Mouse (Mus musculus): ENCODE results near the gene Phkg1. TPM values are rescaled to one million over a fixed set of nuclear protein-coding genes. Genes with fewer than 3 reads are reported as not detected.
"Not testable (repeated sequence)": the region's sequence is repeated elsewhere in the genome, so short reads cannot be mapped to it uniquely, and the experiment has no call there.

The Phkg1 gene
- polyA plus RNA-seq, 1 experiment from 2014 or later: 0.27 TPM

DNA sequence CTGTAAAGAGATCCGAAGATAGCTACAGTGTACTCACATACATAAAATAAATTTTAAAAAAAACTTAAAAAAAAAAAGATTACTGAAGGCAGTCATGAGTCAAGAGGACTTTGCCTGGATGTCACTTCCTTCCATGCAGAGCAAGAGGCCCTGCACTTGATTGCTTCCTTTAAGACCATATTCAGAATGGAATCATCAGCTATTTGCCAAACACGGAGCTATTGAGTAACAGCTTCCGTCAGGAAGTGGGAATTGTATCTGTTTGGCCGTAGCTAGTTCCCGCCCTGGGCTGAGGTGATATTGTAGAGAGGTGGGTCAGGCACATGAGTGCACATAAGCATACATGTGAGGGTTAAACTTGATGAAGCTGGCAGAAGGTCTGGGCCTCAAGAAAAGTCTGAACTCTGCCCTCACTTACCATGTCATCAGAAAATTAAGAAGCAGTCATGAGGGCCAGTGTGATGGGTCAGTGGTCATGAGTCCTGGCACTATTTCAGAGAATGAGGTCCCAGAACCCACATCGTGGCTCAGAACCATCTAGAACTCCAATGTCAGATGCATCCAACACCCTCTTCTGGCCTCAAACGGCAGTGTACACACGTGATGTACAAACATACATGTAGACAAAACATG lies 26.6 kb upstream of the Phkg1 start:
- WGBS: 80% methylated on average over 8 of the region's 8 CpGs
- Histone ChIP-seq H3K36me3 (no peaks in the 10 kb centered on the region), H3K4me1 (no peaks in the 10 kb centered on the region), H3K4me2 (no peak overlapping the region), H3K27ac (no peak overlapping the region), H3K9ac (no peak overlapping the region), H3K27me3 (no peaks in the 10 kb centered on the region), H3K9me3 (replicated peaks) (no peaks in the 10 kb centered on the region), H3K4me3 (replicated peaks) (no peak overlapping the region)
- ATAC-seq (replicated peaks; ENCODE audit: low FRiP score): no peak

DNA sequence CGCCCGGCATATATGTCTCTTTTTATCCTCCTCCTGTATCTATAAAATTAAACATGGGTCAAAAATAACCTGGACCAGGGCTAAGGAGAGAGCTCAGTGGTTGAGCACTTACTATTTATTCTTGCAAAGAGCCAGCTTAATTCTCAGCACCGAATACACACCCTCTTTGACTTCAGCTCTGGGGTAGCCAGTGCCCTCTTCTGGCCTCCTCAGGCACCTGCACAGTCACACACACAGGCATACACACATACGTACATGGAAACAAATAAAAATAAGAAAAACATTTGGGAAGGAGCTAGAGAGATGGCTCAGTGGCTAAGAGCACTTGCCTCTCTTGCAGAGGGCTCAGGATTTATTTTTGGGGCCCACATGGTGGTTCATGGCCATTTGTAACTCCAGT lies 23.6 kb upstream of the Phkg1 start:
- Histone ChIP-seq H3K36me3 (no peaks in the 10 kb centered on the region), H3K4me2 (no peak overlapping the region), H3K9ac (no peak overlapping the region), H3K9me3 (replicated peaks) (no peaks in the 10 kb centered on the region), H3K27me3 (no peaks in the 10 kb centered on the region), H3K4me1 (no peaks in the 10 kb centered on the region), H3K27ac (no peak overlapping the region), H3K4me3 (replicated peaks) (no peak overlapping the region)
- no peak for ATAC-seq (replicated peaks; ENCODE audit: low FRiP score)
- WGBS: 92% methylated on average over 4 of the region's 4 CpGs

DNA sequence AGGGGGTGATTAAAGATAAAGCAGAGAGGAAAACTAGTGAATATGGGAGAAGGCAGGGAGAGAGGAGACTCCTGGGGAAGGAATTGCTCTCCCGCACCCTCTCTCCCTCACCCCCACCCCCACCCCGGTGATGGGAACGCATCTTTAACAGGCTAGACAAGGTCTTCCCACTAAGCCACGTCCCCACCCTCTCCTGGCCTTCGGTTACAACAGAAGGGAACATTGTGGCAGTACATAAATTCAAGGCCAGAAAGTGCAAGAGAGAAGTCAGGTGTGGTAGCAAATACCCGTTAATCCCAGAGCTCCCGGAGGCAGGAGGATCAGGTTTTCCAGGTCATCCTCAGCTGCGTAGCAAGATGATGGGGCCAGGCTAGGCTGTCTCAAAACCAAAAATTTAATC lies 21.0 kb upstream of the Phkg1 start:
- Histone ChIP-seq H3K4me3 (replicated peaks) (no peak overlapping the region), H3K4me1 (no peaks in the 10 kb centered on the region), H3K36me3 (no peaks in the 10 kb centered on the region), H3K27me3 (no peaks in the 10 kb centered on the region), H3K9ac (no peak overlapping the region), H3K9me3 (replicated peaks) (no peaks in the 10 kb centered on the region), H3K27ac (no peak overlapping the region), H3K4me2 (no peak overlapping the region)
- WGBS: 58% methylated on average over 8 of the region's 8 CpGs
- no peak for ATAC-seq (replicated peaks; ENCODE audit: low FRiP score)

GRCm38 (mm10) chr5:129918752-129919151 lies 20.4 kb upstream of the Phkg1 start:
- Histone ChIP-seq H3K4me1 (no peaks in the 10 kb centered on the region), H3K27me3 (no peaks in the 10 kb centered on the region), H3K9ac (no peak overlapping the region), H3K4me3 (replicated peaks) (no peak overlapping the region), H3K27ac (no peak overlapping the region), H3K36me3 (no peaks in the 10 kb centered on the region), H3K9me3 (replicated peaks) (no peaks in the 10 kb centered on the region), H3K4me2 (no peak overlapping the region)
- 84% methylated on average over 9 of the region's 9 CpGs for WGBS
- ATAC-seq (replicated peaks; ENCODE audit: low FRiP score): no peak

GRCm38 (mm10) chr5:129918065-129918651 lies 19.8 kb upstream of the Phkg1 start:
- no peaks in the 10 kb centered on the region for H3K36me3 ChIP-seq
- no peak overlapping the region for H3K4me2 ChIP-seq
- no peaks in the 10 kb centered on the region for H3K4me1 ChIP-seq
- no peaks in the 10 kb centered on the region for H3K27me3 ChIP-seq
- H3K9me3 ChIP-seq (replicated peaks): no peaks in the 10 kb centered on the region
- WGBS: 92% methylated on average over 24 of the region's 24 CpGs
- H3K4me3 ChIP-seq (replicated peaks): no peak overlapping the region
- no peak overlapping the region for H3K27ac ChIP-seq
- no peak overlapping the region for H3K9ac ChIP-seq
- no peak for ATAC-seq (replicated peaks; ENCODE audit: low FRiP score)

DNA sequence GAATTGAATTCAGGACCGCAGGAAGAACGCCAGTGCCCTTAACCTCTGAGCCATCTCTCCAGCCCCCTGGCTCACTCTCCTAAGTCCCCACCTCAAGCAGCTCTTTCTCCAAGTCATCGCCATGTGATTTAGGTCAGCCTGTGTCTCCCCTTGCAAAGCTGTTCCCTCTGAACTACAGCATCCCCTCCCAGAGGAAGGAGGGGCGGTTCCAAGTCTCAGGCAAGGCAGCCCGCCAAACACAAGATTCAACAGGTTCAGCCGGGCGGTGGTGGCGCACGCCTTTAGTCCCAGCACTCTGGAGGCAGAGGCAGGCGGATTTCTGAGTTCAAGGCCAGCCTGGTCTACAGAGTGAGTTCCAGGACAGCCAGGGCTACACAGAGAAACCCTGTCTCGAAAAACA lies 17.1 kb upstream of the Phkg1 start:
- H3K4me2 ChIP-seq; H3K27ac ChIP-seq; H3K4me1 ChIP-seq; H3K36me3 ChIP-seq; H3K9ac ChIP-seq; H3K9me3 ChIP-seq (replicated peaks); H3K27me3 ChIP-seq; ATAC-seq (replicated peaks; ENCODE audit: low FRiP score); H3K4me3 ChIP-seq (replicated peaks): not testable (repeated sequence)
- whole genome bisulfite sequencing: 88% methylated on average over 11 of the region's 11 CpGs

GRCm38 (mm10) chr5:129914024-129914423 lies 15.7 kb upstream of the Phkg1 start:
- no peak for ATAC-seq (replicated peaks; ENCODE audit: low FRiP score)
- Histone ChIP-seq H3K9ac (no peak overlapping the region), H3K27me3 (no peaks in the 10 kb centered on the region), H3K4me1 (peaks cover 6% of the 10 kb centered on the region), H3K36me3 (no peaks in the 10 kb centered on the region), H3K4me3 (replicated peaks) (no peak overlapping the region), H3K9me3 (replicated peaks) (no peaks in the 10 kb centered on the region), H3K27ac (no peak overlapping the region), H3K4me2 (no peak overlapping the region)
- WGBS: 27% methylated on average over 2 of the region's 2 CpGs

- no peak overlapping the region for H3K4me3 ChIP-seq (replicated peaks)
- no peaks in the 10 kb centered on the region for H3K36me3 ChIP-seq
- no peaks in the 10 kb centered on the region for H3K27me3 ChIP-seq
- H3K9ac ChIP-seq: no peak overlapping the region
- H3K4me1 ChIP-seq: peaks cover 18% of the 10 kb centered on the region
- 0 out of 2 replicates have a peak overlapping the region, but pooled peaks have one; percentile 90 for H3K4me2 ChIP-seq
- H3K9me3 ChIP-seq (replicated peaks): no peaks in the 10 kb centered on the region
- no peak overlapping the region for H3K27ac ChIP-seq
- 80% methylated on average over 7 of the region's 7 CpGs for WGBS
- ATAC-seq (replicated peaks; ENCODE audit: low FRiP score): no peak
Measured at GRCm38 (mm10) chr5:129909591-129909990, 11.2 kb upstream of the Phkg1 start.

DNA sequence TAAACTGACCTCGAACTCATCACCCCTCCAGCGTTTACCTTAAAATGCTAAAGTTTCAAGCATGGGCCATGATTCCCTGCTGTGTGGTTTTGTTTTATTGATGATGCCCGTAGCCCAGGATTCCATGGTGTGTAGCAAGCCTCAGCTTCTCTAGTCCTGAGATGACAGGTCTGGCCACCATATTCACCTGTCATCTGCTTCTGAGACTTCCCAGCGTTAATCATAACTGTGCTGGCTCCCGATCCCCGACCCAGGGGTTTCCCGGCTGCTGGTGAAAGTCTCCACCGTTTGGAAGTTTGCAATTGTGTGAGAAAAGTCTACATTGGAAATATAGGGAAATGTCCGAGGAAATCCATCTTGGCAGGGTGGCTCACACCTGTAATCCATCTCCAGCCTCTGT lies 10.8 kb upstream of the Phkg1 start:
- H3K36me3 ChIP-seq: no peaks in the 10 kb centered on the region
- peak overlapping the region; percentile 85; the same call in 1 of the 2 replicates for H3K9ac ChIP-seq
- H3K4me3 ChIP-seq (replicated peaks): peak overlapping the region; percentile 74
- no peaks in the 10 kb centered on the region for H3K9me3 ChIP-seq (replicated peaks)
- 64% methylated on average over 9 of the region's 9 CpGs for WGBS
- peak overlapping the region; percentile 96 for H3K27ac ChIP-seq
- H3K4me2 ChIP-seq: peak overlapping the region; percentile 90
- ATAC-seq (replicated peaks; ENCODE audit: low FRiP score): peak; percentile 0; the same call in 1 of the 2 replicates
- peaks cover 18% of the 10 kb centered on the region for H3K4me1 ChIP-seq
- H3K27me3 ChIP-seq: no peaks in the 10 kb centered on the region

DNA sequence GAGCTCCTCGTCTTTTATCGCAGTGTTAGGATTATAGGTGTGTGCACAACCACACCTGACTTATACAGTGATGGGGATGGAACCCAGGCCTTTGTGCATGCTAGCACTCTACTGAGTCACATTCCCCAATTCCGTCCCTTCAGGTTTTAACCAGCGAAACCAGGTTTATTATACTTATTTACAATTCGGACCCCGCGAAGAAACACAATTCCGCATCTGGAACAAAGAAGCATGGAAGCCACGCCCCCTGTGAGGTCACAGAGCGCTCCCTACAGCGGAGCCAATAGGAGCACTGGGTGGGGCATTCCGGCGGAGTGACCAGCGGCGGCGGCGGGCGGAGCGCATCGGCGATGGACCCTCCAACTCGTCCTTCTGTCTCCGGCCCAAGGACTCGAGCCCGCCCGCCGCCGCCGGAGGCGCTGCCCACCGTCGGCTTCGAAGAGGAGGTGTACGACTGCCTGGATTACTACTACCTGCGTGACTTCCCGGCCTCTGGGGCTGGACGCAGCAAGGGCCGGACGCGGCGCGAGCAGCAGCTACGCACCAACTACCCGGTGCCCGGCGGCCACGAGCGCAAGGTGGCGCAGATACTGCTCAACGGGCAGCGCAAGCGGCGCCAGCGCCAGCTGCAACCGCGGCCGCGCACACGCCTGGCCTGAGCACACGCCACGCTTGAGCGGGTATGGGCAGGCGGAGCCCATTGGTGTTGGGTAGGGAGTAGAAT lies 10.1 kb upstream of the Phkg1 start, which contains the start of gene Nupr1l:
Gene Nupr1l (plus strand): TSS at position 299 of the 724 bp plus-strand sequence.
- H3K4me1 ChIP-seq: peaks cover 18% of the 10 kb centered on the region
- peak within 1 kb of the TSS; percentile 90 for H3K4me2 ChIP-seq
- H3K9ac ChIP-seq: peak within 1 kb of the TSS; percentile 85
- no peaks in the 10 kb centered on the region for H3K27me3 ChIP-seq
- peak; percentile 98 for ATAC-seq (replicated peaks; ENCODE audit: low FRiP score)
- H3K9me3 ChIP-seq (replicated peaks): no peaks in the 10 kb centered on the region
- H3K36me3 ChIP-seq: no peaks in the 10 kb centered on the region
- under 1% methylated on average over 57 of the region's 63 CpGs for WGBS
- peak within 1 kb of the TSS; percentile 74 for H3K4me3 ChIP-seq (replicated peaks)
- H3K27ac ChIP-seq: peak within 1 kb of the TSS; percentile 96

DNA sequence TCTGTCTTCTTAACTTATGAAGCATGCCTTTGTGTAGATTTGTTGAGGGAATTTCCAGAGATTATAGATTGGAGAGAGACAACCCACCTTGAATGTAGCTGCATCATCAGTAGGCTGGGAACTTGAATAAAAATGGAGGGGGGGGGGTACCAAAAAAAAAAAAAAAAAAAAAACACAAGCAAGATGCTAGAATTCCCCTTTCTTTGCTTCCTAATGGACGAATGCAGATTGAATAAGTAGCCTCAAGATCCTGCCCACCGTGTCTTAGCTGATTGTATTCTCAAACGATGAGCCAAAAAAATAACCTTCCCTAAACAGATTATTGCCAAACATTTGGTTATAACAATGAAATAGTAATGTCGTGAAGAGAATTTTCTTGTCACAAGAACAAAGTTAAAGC lies 9.4 kb upstream of the Phkg1 start:
- Histone ChIP-seq H3K9ac (peak overlapping the region; percentile 46), H3K4me3 (replicated peaks) (peak overlapping the region; percentile 74), H3K36me3 (peaks cover 4% of the 10 kb centered on the region), H3K4me2 (peak overlapping the region; percentile 90), H3K4me1 (peaks cover 18% of the 10 kb centered on the region), H3K9me3 (replicated peaks) (no peaks in the 10 kb centered on the region), H3K27me3 (no peaks in the 10 kb centered on the region), H3K27ac (peak overlapping the region; percentile 96)
- 34% methylated on average over 4 of the region's 4 CpGs for WGBS
- no peak for ATAC-seq (replicated peaks; ENCODE audit: low FRiP score)
